Comparison of ENCODE assay signal across 1 mouse cellular context in genomic region chr3:90472213-90472612, GRCm38 (mm10).
A peak's percentile ranks its signal among the peaks of the same experiment; 100 is the strongest.
TF ChIP-seq lines count a peak whose summit lies in the region.

No protein-coding gene starts in this region.

TF ChIP-seq in CH12.LX, 34 proteins besides CTCF, POLR2A, EP300 and RAD21:
- TF ChIP-seq MXI1 (IDR thresholded peaks at IDR 0.05; ENCODE audit: low read depth, low read length) (no peak), MAFK (IDR thresholded peaks at IDR 0.05; ENCODE audit: insufficient replicate concordance, low read length) (no peak), JUN (IDR thresholded peaks at IDR 0.05; ENCODE audit: insufficient read depth, low read depth, low read length) (no peak), JUND (conservative IDR thresholded peaks at IDR 0.05; ENCODE audit: low read depth, low read length) (no peak), E2F4 (IDR thresholded peaks at IDR 0.05; ENCODE audit: insufficient replicate concordance, low read depth, low read length) (no peak), IRF4 (IDR thresholded peaks at IDR 0.05; ENCODE audit: low read depth, low read length) (no peak), ETS1 (conservative IDR thresholded peaks at IDR 0.05; ENCODE audit: low read depth, low read length) (no peak), SIN3A (IDR thresholded peaks at IDR 0.05; ENCODE audit: low read length) (peak; percentile 56; the same call in 1 of the 2 replicates), NELFE (IDR thresholded peaks at IDR 0.05; ENCODE audit: low read depth, low read length) (peak; percentile 45; the same call in 1 of the 2 replicates), ZC3H11A (IDR thresholded peaks at IDR 0.05; ENCODE audit: low read depth, low read length) (no peak), MYC (IDR thresholded peaks at IDR 0.05; ENCODE audit: low read depth, low read length) (no peak), UBTF (IDR thresholded peaks at IDR 0.05; ENCODE audit: low read depth, low read length) (no peak), TCF12 (IDR thresholded peaks at IDR 0.05; ENCODE audit: low read depth, low read length) (0 out of 2 replicates have a peak, but pooled peaks have one; percentile 19), HCFC1 (IDR thresholded peaks at IDR 0.05; ENCODE audit: low read depth, low read length) (peak; percentile 59), CHD1 (IDR thresholded peaks at IDR 0.05; ENCODE audit: low read depth, low read length) (no peak), ZKSCAN1 (IDR thresholded peaks at IDR 0.05; ENCODE audit: borderline replicate concordance, low read depth, low read length) (no peak), MAZ (IDR thresholded peaks at IDR 0.05; ENCODE audit: low read depth, low read length) (no peak), ELF1 (IDR thresholded peaks at IDR 0.05; ENCODE audit: low read depth, low read length) (peak; percentile 92), MAX (IDR thresholded peaks at IDR 0.05; ENCODE audit: low read length) (no peak), NRF1 (IDR thresholded peaks at IDR 0.05; ENCODE audit: low read depth, low read length) (no peak), SMC3 (IDR thresholded peaks at IDR 0.05; ENCODE audit: low read depth, low read length) (peak; percentile 33; the same call in 1 of the 2 replicates), POLR2AphosphoS2 (IDR thresholded peaks at IDR 0.05; ENCODE audit: low read depth, low read length) (no peak), ZNF384 (IDR thresholded peaks at IDR 0.05; ENCODE audit: low read depth, low read length) (no peak), GABPA (IDR thresholded peaks at IDR 0.05; ENCODE audit: insufficient replicate concordance, low read depth, low read length) (no peak), CHD2 (IDR thresholded peaks at IDR 0.05; ENCODE audit: low read length) (no peak), MEF2A (IDR thresholded peaks at IDR 0.05; ENCODE audit: borderline replicate concordance, low read depth, low read length) (no peak), USF2 (conservative IDR thresholded peaks at IDR 0.05; ENCODE audit: low read depth, low read length) (no peak), BHLHE40 (IDR thresholded peaks at IDR 0.05; ENCODE audit: low read depth, low read length) (no peak), RCOR1 (conservative IDR thresholded peaks at IDR 0.05; ENCODE audit: low read depth, low read length) (no peak), TBP (conservative IDR thresholded peaks at IDR 0.05; ENCODE audit: low read depth, low read length) (0 out of 2 replicates have a peak, but pooled peaks have one; percentile 36), USF1 (IDR thresholded peaks at IDR 0.05; ENCODE audit: low read depth, low read length) (no peak), KAT2A (IDR thresholded peaks at IDR 0.05; ENCODE audit: insufficient replicate concordance, low read length) (no peak), ZMIZ1 (IDR thresholded peaks at IDR 0.05; ENCODE audit: low read depth, low read length) (no peak)
